Mouse (Mus musculus): ENCODE data around the gene Ggt7. TPM values are rescaled to one million over a fixed set of nuclear protein-coding genes. Genes with fewer than 3 reads are reported as not detected.
"Not testable (repeated sequence)": the region's sequence is repeated elsewhere in the genome, so short reads cannot be mapped to it uniquely, and the experiment has no call there.

Gene Ggt7
- 7.5 and 9.2 TPM in 2 replicates for polyA plus RNA-seq (2015; fragmentation: Nextera tagmentation; extraction: Ambion mirVana)

DNA sequence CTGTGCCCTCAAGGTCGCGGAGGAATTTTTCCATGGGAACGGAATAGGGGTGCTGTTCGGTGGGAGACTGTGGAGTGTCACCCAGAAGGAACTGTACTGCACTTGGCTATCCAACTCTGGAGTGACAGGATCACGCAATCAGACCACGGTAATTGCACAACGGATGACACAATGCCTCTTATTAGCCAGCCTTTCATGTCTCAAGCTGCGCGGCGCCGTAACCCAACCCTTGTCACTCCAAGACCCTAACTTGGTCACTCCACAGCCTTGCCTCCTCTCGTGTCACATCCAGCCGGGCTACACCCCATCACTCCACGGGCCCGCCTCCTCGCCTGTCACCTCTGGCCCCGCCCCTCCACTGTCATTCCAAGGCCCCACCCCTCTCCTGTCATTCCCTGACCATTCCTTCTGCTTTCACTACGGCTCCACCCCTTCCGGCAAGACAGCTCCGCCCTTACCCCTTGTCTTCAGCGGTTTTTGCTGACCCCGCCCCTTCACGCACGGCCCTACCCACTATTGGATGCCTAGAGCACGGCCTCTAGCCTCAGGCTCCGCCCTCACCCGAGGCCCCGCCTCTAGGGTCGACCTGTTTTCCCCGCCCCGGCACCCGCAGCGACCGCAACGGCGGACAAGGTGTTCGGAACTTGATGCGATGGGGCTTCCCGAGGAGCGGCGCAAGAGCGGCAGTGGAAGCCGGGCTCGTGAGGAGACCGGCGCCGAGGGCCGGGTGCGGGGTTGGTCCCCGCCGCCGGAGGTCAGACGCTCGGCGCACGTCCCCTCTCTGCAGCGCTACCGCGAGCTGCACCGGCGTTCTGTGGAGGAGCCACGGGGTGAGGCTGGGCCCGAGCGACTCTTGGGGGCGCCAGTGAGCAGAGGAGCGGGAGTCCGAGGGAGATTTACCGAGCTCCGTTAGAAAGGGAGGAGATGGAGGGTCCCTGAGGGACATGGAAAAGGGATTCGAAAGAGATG is at the start of gene Ggt7, which contains the start of gene Acss2:
Ggt7 (minus strand) TSS at position 783 of the 969 bp plus-strand sequence.
Acss2 (plus strand) TSS at position 494 of the 969 bp plus-strand sequence.
- ATAC-seq (ENCODE audit: low FRiP score, low read depth) = peak; percentile 99
- Histone ChIP-seq H3K9me3 (no peaks in the 10 kb centered on the region), H3K4me2 (replicated peaks) (peak within 1 kb of the TSS; percentile 83), H3K36me3 (no peaks in the 10 kb centered on the region), H3K4me3 (peak within 1 kb of the TSS; percentile 72), H3K27ac (peak within 1 kb of the TSS; percentile 52), H3K4me1 (peaks cover 19% of the 10 kb centered on the region), H3K27me3 (peaks cover 19% of the 10 kb centered on the region), H3K9ac (peak within 1 kb of the TSS; percentile 77)
- 5% methylated on average over 70 of the region's 70 CpGs for WGBS

DNA sequence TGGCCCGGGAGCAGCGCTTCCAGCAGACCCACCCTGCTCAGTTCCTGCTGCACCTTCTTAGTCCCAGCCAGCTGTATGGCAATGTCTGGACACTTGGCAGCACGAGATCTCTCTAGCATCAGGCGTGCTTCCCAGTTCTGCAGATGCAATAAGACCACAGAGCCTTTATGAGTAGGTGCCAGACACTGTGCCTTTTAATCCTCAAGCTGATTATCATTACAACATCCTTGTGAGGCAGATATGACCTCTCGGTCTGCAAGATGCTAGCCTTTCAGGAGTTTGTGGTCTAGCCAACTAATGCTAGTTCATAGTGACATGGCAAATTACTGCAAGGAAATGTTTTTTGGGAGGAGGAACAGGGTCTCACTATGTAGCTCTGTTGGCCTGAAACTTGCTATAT is 49.7 kb upstream of the Ggt7 start:
- Histone ChIP-seq H3K4me1 (no peaks in the 10 kb centered on the region), H3K27ac (no peak overlapping the region), H3K36me3 (peaks cover 21% of the 10 kb centered on the region), H3K4me3 (no peak overlapping the region), H3K9ac (no peak overlapping the region), H3K4me2 (replicated peaks) (no peak overlapping the region), H3K9me3 (no peaks in the 10 kb centered on the region), H3K27me3 (no peaks in the 10 kb centered on the region)
- ATAC-seq (ENCODE audit: low FRiP score, low read depth) = no peak
- WGBS = 82% methylated on average over 5 of the region's 5 CpGs

GRCm38 (mm10) chr2:155562934-155563333 is 44.9 kb upstream of the Ggt7 start:
- H3K9me3 ChIP-seq = no peaks in the 10 kb centered on the region
- no peaks in the 10 kb centered on the region for H3K27me3 ChIP-seq
- H3K4me3 ChIP-seq = no peak overlapping the region
- H3K4me1 ChIP-seq = no peaks in the 10 kb centered on the region
- H3K9ac ChIP-seq = no peak overlapping the region
- 82% methylated on average over 4 of the region's 4 CpGs for whole genome bisulfite sequencing
- H3K27ac ChIP-seq = no peak overlapping the region
- ATAC-seq (ENCODE audit: low FRiP score, low read depth) = no peak
- H3K4me2 ChIP-seq (replicated peaks) = no peak overlapping the region
- peaks cover 28% of the 10 kb centered on the region for H3K36me3 ChIP-seq

GRCm38 (mm10) chr2:155562209-155562608 is 44.2 kb upstream of the Ggt7 start:
- no peak overlapping the region for H3K4me3 ChIP-seq
- H3K9me3 ChIP-seq = no peaks in the 10 kb centered on the region
- H3K4me1 ChIP-seq = no peaks in the 10 kb centered on the region
- peaks cover 24% of the 10 kb centered on the region for H3K36me3 ChIP-seq
- no peak overlapping the region for H3K9ac ChIP-seq
- H3K27ac ChIP-seq = no peak overlapping the region
- no peak for ATAC-seq (ENCODE audit: low FRiP score, low read depth)
- H3K4me2 ChIP-seq (replicated peaks) = no peak overlapping the region
- H3K27me3 ChIP-seq = no peaks in the 10 kb centered on the region
- 44% methylated on average over 1 of the region's 1 CpGs for WGBS

- ATAC-seq (ENCODE audit: low FRiP score, low read depth) = no peak
- Histone ChIP-seq H3K4me1 (no peaks in the 10 kb centered on the region), H3K4me3 (no peak overlapping the region), H3K9me3 (no peaks in the 10 kb centered on the region), H3K27me3 (no peaks in the 10 kb centered on the region), H3K4me2 (replicated peaks) (no peak overlapping the region), H3K27ac (no peak overlapping the region), H3K9ac (no peak overlapping the region), H3K36me3 (peaks cover 5% of the 10 kb centered on the region; the same call in 1 of the 2 replicates)
- WGBS = 77% methylated on average over 2 of the region's 2 CpGs
These were observed 36.5 kb upstream of the Ggt7 start for GRCm38 (mm10) chr2:155554426-155554985.

GRCm38 (mm10) chr2:155552949-155553354 is 34.9 kb upstream of the Ggt7 start:
- no peaks in the 10 kb centered on the region for H3K36me3 ChIP-seq
- no peak overlapping the region for H3K4me3 ChIP-seq
- no peaks in the 10 kb centered on the region for H3K9me3 ChIP-seq
- H3K4me1 ChIP-seq = no peaks in the 10 kb centered on the region
- no peaks in the 10 kb centered on the region for H3K27me3 ChIP-seq
- no peak overlapping the region for H3K4me2 ChIP-seq (replicated peaks)
- no peak for ATAC-seq (ENCODE audit: low FRiP score, low read depth)
- H3K27ac ChIP-seq = no peak overlapping the region
- no peak overlapping the region for H3K9ac ChIP-seq

DNA sequence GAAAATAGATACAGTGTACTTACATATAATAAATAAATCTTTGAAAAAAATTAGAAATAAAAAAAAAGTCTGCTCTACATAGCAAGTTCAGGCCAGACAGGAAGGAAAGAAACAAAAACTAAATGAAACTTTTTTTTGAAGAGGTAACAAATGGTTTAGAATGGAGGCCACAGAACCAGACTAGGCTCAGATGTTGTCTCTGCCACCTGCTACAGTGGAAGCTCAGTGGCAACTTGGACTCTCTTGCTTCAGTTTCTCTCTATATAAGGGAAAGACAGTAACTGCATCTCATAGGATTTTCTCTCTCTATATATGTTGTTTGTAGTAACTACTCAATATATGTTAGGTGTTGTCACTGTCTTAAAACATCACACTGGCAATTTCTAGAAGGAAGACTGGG is 34.3 kb upstream of the Ggt7 start:
- Histone ChIP-seq H3K9me3 (no peaks in the 10 kb centered on the region), H3K27me3 (no peaks in the 10 kb centered on the region), H3K4me2 (replicated peaks) (no peak overlapping the region), H3K4me3 (no peak overlapping the region), H3K4me1 (no peaks in the 10 kb centered on the region), H3K36me3 (no peaks in the 10 kb centered on the region), H3K9ac (no peak overlapping the region), H3K27ac (no peak overlapping the region)
- no peak for ATAC-seq (ENCODE audit: low FRiP score, low read depth)

GRCm38 (mm10) chr2:155546955-155547354 is 28.9 kb upstream of the Ggt7 start:
- Histone ChIP-seq H3K9me3 (no peaks in the 10 kb centered on the region), H3K9ac (no peak overlapping the region), H3K36me3 (no peaks in the 10 kb centered on the region), H3K4me2 (replicated peaks) (no peak overlapping the region), H3K27me3 (no peaks in the 10 kb centered on the region), H3K4me1 (no peaks in the 10 kb centered on the region), H3K27ac (no peak overlapping the region), H3K4me3 (no peak overlapping the region)
- no peak for ATAC-seq (ENCODE audit: low FRiP score, low read depth)
- 78% methylated on average over 1 of the region's 1 CpGs for WGBS

DNA sequence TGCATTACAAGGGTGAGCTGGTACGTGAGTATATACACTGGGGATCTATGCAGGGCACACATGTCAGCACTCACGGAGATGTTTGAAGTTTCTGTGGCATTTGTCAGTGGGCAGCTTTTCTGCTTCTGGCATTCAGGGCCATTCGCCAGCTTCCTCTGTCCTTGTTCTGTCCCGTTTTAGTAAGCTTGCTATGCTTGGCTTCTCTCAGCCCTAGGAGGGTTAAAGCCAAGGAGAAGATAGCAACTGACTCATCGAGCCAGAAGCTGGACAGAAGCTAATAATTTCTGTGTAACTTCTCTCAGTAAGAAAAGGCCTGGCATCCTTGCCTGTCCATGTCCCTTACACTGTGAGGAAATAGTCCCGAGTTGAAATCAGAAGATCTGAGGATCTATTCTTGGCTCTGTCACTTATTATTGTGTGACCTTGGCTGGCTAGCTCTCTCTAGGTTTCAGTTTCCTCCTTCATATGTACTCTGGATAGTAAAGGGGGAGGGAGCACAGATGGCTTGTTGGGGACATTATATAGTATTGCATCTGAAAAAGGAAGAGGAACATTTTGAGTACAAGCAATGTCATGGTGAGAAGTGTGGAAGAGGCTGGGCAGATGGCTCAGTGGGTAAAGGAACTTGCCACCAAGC is 22.9 kb upstream of the Ggt7 start:
- Histone ChIP-seq H3K4me1 (no peaks in the 10 kb centered on the region), H3K27ac (no peak overlapping the region), H3K9ac (no peak overlapping the region), H3K36me3 (no peaks in the 10 kb centered on the region), H3K4me2 (replicated peaks) (no peak overlapping the region), H3K4me3 (no peak overlapping the region), H3K9me3 (no peaks in the 10 kb centered on the region), H3K27me3 (no peaks in the 10 kb centered on the region)
- no peak for ATAC-seq (ENCODE audit: low FRiP score, low read depth)
- WGBS = 74% methylated on average over 6 of the region's 6 CpGs

GRCm38 (mm10) chr2:155539696-155540095 is 21.7 kb upstream of the Ggt7 start:
- H3K27ac ChIP-seq = no peak overlapping the region
- no peaks in the 10 kb centered on the region for H3K27me3 ChIP-seq
- no peak for ATAC-seq (ENCODE audit: low FRiP score, low read depth)
- H3K4me1 ChIP-seq = no peaks in the 10 kb centered on the region
- H3K4me2 ChIP-seq (replicated peaks) = no peak overlapping the region
- H3K36me3 ChIP-seq = no peaks in the 10 kb centered on the region
- H3K4me3 ChIP-seq = no peak overlapping the region
- H3K9me3 ChIP-seq = no peaks in the 10 kb centered on the region
- no peak overlapping the region for H3K9ac ChIP-seq

DNA sequence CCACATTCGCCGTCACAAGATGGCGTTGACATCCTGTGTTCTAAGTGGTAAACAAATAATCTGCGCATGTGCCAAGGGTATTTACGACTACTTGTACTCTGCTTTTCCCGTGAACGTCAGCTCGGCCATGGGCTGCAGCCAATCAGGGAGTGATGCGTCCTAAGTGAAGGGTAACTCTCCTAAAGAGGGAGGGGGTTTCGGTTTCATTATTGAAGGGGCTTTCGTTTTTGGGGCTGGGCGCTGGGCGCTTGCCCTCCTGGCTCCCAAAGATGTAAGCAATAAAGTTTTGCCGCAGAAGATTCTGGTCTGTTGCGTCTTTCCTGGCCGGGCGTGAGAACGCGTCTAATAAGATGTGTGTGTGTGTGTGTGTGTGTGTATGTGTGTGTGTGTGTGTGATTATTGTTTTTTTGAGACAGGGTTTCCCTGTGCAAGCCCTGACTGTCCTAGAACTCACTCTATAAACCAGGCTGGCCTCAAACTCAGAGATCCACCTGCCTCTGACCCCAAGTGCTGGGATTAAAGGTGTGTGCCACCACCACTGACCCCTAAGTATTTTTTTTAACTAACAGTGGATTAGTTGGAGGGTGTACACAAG is 20.5 kb upstream of the Ggt7 start:
- H3K4me2 ChIP-seq (replicated peaks); H3K4me1 ChIP-seq; H3K9ac ChIP-seq; H3K9me3 ChIP-seq; H3K27ac ChIP-seq; ATAC-seq (ENCODE audit: low FRiP score, low read depth); H3K36me3 ChIP-seq; H3K27me3 ChIP-seq; H3K4me3 ChIP-seq: not testable (repeated sequence)
- 66% methylated on average over 18 of the region's 19 CpGs for WGBS

All from limb, embryonic 13.5 days (tissue).